14 mouse cellular contexts compared by ENCODE assay signal in the genomic region with DNA sequence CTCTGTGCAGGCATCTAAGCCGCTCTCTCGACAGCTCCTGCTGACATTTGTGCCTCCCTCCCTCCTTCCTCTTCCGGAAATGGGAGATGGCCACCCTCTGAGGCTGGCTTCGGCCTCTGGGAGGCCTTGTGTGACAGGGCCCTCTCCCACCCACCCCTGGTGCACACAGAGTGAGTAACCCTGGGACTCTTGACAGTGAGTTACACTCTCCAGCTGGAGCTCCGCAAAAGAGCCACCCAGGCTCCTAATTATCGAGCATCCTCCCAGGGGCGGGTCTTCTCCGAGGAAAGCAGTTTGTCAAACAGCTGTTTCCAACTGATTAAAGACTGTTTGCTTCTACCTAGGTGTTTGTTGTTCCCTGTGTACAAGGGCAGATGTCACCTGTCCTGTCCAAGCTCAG. TPM values are rescaled to one million over a fixed set of nuclear protein-coding genes. Genes with fewer than 3 reads are reported as not detected.
DNase-seq lines count a peak whose midpoint lies in the region; ATAC-seq lines count a peak whose summit lies in the region.
"Had no signal": no experiment of that assay in that cellular context is flagged by ENCODE, and none has a peak within 500 bp of the region (broad histone marks: within the 10 kb centered on the region; RNA-seq: fewer than 3 reads in every experiment).

No protein-coding gene starts in this region.

- DNase-seq in forebrain, embryonic 10.5 days (ENCODE audit: extremely low spot score, low spot score), result no peak
- DNase-seq in kidney, adult 8-10 months, result no peak
- no peak for DNase-seq in lung, postnatal 14 days
- DNase-seq in retina, postnatal 1 day, result peak; percentile 51
- DNase-seq in thymus, postnatal 4 days, result no peak
- DNase-seq: adrenal gland, postnatal 14 days; cerebellum, postnatal 36 days; layer of hippocampus, postnatal 36 days; spleen, adult 18-20 months had no signal

- H3K36me3 ChIP-seq in forebrain, embryonic 10.5 days (replicated peaks), result no peaks in the 10 kb centered on the region
- H3K36me3 ChIP-seq in forebrain, embryonic 15.5 days, result no peaks in the 10 kb centered on the region
- no peaks in the 10 kb centered on the region for H3K36me3 ChIP-seq in kidney, embryonic 14.5 days (ENCODE audit: control insufficient read depth, insufficient read depth, low read length)
- no peaks in the 10 kb centered on the region for H3K36me3 ChIP-seq in lung, embryonic 16.5 days (ENCODE audit: control insufficient read depth, insufficient read depth, low read length)
- H3K36me3 ChIP-seq: intestine, embryonic 15.5 days; neural tube, embryonic 13.5 days had no signal

- no peaks in the 10 kb centered on the region for H3K9me3 ChIP-seq in forebrain, embryonic 10.5 days
- H3K9me3 ChIP-seq in forebrain, embryonic 15.5 days, result no peaks in the 10 kb centered on the region
- no peaks in the 10 kb centered on the region for H3K9me3 ChIP-seq in kidney, embryonic 14.5 days (ENCODE audit: control insufficient read depth, low read length)
- no peaks in the 10 kb centered on the region for H3K9me3 ChIP-seq in lung, embryonic 16.5 days (ENCODE audit: control insufficient read depth, low read length)
- H3K9me3 ChIP-seq: intestine, embryonic 15.5 days; neural tube, embryonic 13.5 days had no signal

- H3K27ac ChIP-seq in forebrain, embryonic 10.5 days, result 0 out of 2 replicates have a peak overlapping the region, but pooled peaks have one; percentile 20
- no peak overlapping the region for H3K27ac ChIP-seq in forebrain, embryonic 15.5 days (replicated peaks)
- H3K27ac ChIP-seq in kidney, embryonic 14.5 days (ENCODE audit: low read depth, low read length), result no peak overlapping the region
- no peak overlapping the region for H3K27ac ChIP-seq in lung, embryonic 16.5 days (ENCODE audit: low read length)
- H3K27ac ChIP-seq: intestine, embryonic 15.5 days; neural tube, embryonic 13.5 days had no signal

- peaks cover 20% of the 10 kb centered on the region for H3K4me1 ChIP-seq in forebrain, embryonic 10.5 days
- peaks cover 8% of the 10 kb centered on the region; the same call in 1 of the 2 replicates for H3K4me1 ChIP-seq in forebrain, embryonic 15.5 days
- H3K4me1 ChIP-seq in kidney, embryonic 14.5 days (ENCODE audit: control insufficient read depth, insufficient read depth, low read length), result 0 out of 2 replicates have a peak, but pooled peaks cover 7% of the 10 kb centered on the region
- no peaks in the 10 kb centered on the region for H3K4me1 ChIP-seq in lung, embryonic 16.5 days (replicated peaks; ENCODE audit: control insufficient read depth, insufficient read depth, low read length)

- H3K27me3 ChIP-seq in forebrain, embryonic 10.5 days (ENCODE audit: poor library complexity, severe bottlenecking), result peaks cover 50% of the 10 kb centered on the region
- no peaks in the 10 kb centered on the region for H3K27me3 ChIP-seq in forebrain, embryonic 15.5 days
- H3K27me3 ChIP-seq in kidney, embryonic 14.5 days (ENCODE audit: control insufficient read depth, insufficient read depth, low read length), result no peaks in the 10 kb centered on the region; the same call in 1 of the 2 replicates
- H3K27me3 ChIP-seq in lung, embryonic 16.5 days (ENCODE audit: control insufficient read depth, insufficient read depth, low read depth, low read length), result no peaks in the 10 kb centered on the region
- H3K27me3 ChIP-seq: intestine, embryonic 15.5 days had no signal

- H3K4me3 ChIP-seq in forebrain, embryonic 10.5 days, result no peak overlapping the region
- H3K4me3 ChIP-seq in forebrain, embryonic 15.5 days, result no peak overlapping the region
- no peak overlapping the region for H3K4me3 ChIP-seq in kidney, embryonic 14.5 days (ENCODE audit: low read length)
- no peak overlapping the region for H3K4me3 ChIP-seq in lung, embryonic 16.5 days (ENCODE audit: low read length)
- H3K4me3 ChIP-seq: intestine, embryonic 15.5 days; neural tube, embryonic 13.5 days had no signal

- 3% methylated on average over 8 of the region's 8 CpGs for WGBS in forebrain, embryonic 10.5 days
- 12% methylated on average over 8 of the region's 8 CpGs for WGBS in forebrain, embryonic 15.5 days
- WGBS in kidney, embryonic 14.5 days, result 8% methylated on average over 8 of the region's 8 CpGs
- WGBS in lung, embryonic 16.5 days, result 17% methylated on average over 8 of the region's 8 CpGs

- no peak for ATAC-seq in forebrain, embryonic 15.5 days (replicated peaks)
- ATAC-seq in kidney, embryonic 14.5 days (ENCODE audit: low FRiP score, low TSS enrichment), result peak; percentile 88
- peak; percentile 74 for ATAC-seq in lung, embryonic 16.5 days (ENCODE audit: low read depth)
- ATAC-seq: intestine, embryonic 15.5 days had no signal

- H3K9ac ChIP-seq in forebrain, embryonic 15.5 days (replicated peaks), result no peak overlapping the region
- H3K9ac ChIP-seq in kidney, embryonic 14.5 days (ENCODE audit: low read depth, low read length), result no peak overlapping the region
- H3K9ac ChIP-seq in lung, embryonic 16.5 days (ENCODE audit: low read length), result no peak overlapping the region
- H3K9ac ChIP-seq: intestine, embryonic 15.5 days; neural tube, embryonic 13.5 days had no signal

- H3K4me2 ChIP-seq in forebrain, embryonic 15.5 days (replicated peaks), result no peak overlapping the region
- no peak overlapping the region for H3K4me2 ChIP-seq in kidney, embryonic 14.5 days (replicated peaks; ENCODE audit: low read depth, low read length)
- no peak overlapping the region for H3K4me2 ChIP-seq in lung, embryonic 16.5 days (ENCODE audit: low read depth, low read length)
- H3K4me2 ChIP-seq: intestine, embryonic 15.5 days; neural tube, embryonic 13.5 days had no signal

RNA-seq across cellular contexts. Expression of a gene that starts 18.7 kb away (rescaled TPM):
- 0.43 and 0.52 TPM in 2 replicates for polyA plus RNA-seq in forebrain, embryonic 10.5 days (2016; fragmentation: Nextera tagmentation; extraction: Ambion mirVana)
- 0.46 and 0.54 TPM in 2 replicates for polyA plus RNA-seq in forebrain, embryonic 15.5 days (2015; fragmentation: Nextera tagmentation; extraction: Ambion mirVana)
- polyA plus RNA-seq in kidney, embryonic 14.5 days (2014; fragmentation: Nextera tagmentation; extraction: Ambion mirVana), result 0.31 and 0.33 TPM in 2 replicates
- 0.13 and 0.40 TPM in 2 replicates for polyA plus RNA-seq in lung, embryonic 16.5 days (2015; fragmentation: Nextera tagmentation; extraction: Ambion mirVana)

RNA-seq across cellular contexts. Expression of a gene that starts 59.7 kb away (rescaled TPM):
- polyA plus RNA-seq in forebrain, embryonic 10.5 days (2016; fragmentation: Nextera tagmentation; extraction: Ambion mirVana), result 0.35 and 0.66 TPM in 2 replicates
- polyA plus RNA-seq in forebrain, embryonic 15.5 days (2015; fragmentation: Nextera tagmentation; extraction: Ambion mirVana), result 0.51 and 0.63 TPM in 2 replicates
- polyA plus RNA-seq in kidney, embryonic 14.5 days (2014; fragmentation: Nextera tagmentation; extraction: Ambion mirVana), result 0.19 and 0.46 TPM in 2 replicates
- polyA plus RNA-seq in lung, embryonic 16.5 days (2015; fragmentation: Nextera tagmentation; extraction: Ambion mirVana), result 0.62 and 0.73 TPM in 2 replicates
